Mouse (Mus musculus) layer of hippocampus, postnatal 36 days (tissue): ENCODE measurements around the gene Fcer2a. TPM values are rescaled to one million over a fixed set of nuclear protein-coding genes. Genes with fewer than 3 reads are reported as not detected.
A peak's percentile ranks its signal among the peaks of the same experiment; 100 is the strongest.

Source experiments
- DNase-seq, 2 experiments: peaks; one replicate each; pipeline ENCODE4 v3.0.0; 2022
- total RNA-seq, 2 experiments: library from RNA; stranded (reverse); gene quantifications; 2 replicates each; pipeline ENCODE4 v1.2.3; 2021

The Fcer2a gene
- not detected for total RNA-seq

DNA sequence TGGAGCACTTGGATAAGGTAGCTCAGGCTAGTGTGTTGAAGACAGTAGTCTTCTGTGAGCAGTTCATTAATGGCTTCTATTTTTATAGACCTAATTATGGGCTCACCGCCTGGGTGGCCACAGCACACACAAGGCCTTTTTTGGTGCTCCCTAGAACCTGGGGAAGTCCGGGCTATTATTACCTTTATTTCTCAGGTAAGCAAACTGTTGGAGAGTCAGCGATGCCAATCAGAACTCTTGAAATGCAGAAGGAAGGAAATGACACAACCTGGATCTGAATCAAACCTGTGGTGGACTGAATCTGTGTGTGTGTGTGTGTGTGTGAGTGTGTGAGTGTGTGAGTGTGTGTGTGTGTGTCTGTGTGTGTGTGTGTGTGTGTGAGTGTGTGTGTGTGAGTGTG lies at the start of gene Fcer2a:
Fcer2a (minus strand) TSS at position 55 of the 400 bp plus-strand sequence.
- DNase-seq = no peak

DNA sequence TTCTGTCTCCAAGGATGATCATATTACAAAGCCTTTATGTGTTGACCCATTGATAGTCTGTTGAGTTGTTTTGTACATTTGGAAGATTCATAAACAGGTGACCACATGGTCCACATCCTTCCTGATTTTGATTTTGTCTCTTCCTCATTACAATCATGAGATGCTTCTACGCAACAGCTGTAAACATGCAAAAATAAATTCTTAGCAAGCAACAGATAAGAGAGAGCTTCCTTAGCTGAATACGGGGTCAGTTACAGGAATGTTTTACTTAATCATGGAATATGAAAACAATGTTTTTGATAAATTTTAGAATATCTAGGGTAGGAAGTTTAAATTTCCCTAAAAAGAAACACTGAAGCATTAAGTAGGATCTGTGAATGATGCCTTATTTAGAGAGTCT lies 43.0 kb upstream of the Fcer2a start:
- DNase-seq = no peak

DNA sequence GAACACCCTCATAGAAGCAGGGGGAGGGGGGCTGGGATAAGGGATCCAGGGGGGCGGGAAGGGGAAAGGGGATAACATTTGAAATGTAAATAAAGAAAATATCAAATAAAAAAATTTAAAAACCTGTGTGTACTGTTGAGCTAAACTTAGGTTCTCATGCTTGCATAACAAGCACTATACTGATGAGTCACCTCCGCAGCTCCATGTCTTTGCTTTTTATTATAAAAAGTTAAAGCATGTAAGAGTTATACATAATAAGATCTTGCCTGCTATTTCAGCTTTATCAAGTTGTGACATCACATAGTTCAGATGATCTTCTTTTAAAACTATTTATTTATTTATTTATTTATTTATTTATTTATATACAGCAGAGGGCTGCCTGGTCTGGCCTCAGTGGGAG lies 41.6 kb upstream of the Fcer2a start:
- no peak for DNase-seq

DNA sequence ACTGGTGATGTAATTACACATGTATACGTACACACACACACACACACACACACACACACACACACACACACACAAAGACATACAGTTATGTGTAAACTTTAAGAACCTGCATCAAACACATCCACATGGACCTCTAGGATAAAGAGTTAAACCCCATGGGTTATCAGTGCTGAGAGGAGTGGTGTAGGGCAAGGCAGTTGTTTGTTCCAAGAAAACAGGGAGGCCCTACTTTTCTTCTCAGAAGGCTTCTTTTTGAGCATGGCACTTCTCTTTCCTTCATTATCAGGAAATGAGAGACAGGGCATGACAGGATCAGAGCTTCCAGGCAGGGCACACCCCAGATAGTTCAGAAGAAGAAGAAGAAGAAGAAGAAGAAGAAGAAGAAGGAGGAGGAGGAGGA lies 40.1 kb upstream of the Fcer2a start:
- no peak for DNase-seq

DNA sequence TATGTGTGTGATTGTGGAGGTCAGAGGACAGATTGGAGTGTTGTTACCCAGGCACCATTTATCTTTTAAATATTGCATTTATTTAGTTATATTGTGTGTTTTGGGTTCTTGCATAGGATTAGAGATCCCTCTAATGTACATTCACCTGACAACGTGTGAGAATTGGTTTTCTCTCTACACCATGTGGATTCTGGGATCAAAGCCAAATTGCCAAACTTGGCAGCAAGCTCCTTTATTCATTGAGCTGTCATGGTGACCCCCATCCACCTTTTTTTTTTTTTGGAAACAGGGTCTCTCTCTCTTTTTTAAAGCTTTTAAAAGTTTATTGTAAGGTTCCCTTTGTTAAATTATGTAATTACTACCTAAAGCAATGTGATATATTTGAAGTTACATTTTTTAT lies 27.1 kb upstream of the Fcer2a start:
- no peak for DNase-seq

DNA sequence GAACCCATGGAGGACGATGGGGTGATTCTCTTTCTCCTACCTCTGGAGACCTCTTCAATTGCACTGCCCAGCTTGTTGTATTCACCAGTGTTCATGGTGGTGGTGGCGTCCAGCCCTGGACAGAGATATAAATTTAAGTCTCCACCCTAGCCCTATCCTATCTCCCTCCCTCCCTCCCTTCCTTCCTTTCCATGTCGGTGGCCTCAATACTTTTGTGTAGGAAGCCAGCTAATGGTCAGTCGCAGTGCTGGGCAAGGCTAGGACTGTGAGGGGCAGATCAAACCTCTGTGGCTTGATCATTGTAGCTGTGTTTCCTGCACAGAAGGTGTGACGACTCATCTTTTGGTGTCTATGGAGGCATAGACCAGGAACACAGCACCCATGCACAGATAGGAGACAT lies 26.6 kb upstream of the Fcer2a start, which contains the start of gene Clec4g:
Clec4g (minus strand) TSS at position 101 of the 400 bp plus-strand sequence.
- no peak for DNase-seq

DNA sequence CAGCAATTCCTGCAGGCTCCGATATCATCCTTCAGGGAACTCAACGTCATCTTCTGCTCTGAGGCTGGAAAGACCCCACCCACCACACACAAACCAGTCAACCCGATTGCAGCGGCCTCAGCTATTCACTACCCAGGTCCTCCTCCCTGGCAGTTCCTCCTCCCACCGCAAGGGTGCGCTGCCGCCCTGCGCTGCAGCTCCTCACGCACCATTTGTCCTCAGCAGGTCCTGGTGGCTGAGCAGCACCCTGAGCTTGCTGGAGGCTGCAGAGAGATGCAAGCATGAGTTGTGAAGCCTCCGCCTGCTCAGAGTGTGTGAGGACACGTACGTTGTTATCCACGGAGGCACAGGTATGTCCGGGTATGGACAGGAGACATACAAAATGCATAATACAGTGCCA lies 24.6 kb upstream of the Fcer2a start:
- peak; percentile 36 to 41 for DNase-seq

DNA sequence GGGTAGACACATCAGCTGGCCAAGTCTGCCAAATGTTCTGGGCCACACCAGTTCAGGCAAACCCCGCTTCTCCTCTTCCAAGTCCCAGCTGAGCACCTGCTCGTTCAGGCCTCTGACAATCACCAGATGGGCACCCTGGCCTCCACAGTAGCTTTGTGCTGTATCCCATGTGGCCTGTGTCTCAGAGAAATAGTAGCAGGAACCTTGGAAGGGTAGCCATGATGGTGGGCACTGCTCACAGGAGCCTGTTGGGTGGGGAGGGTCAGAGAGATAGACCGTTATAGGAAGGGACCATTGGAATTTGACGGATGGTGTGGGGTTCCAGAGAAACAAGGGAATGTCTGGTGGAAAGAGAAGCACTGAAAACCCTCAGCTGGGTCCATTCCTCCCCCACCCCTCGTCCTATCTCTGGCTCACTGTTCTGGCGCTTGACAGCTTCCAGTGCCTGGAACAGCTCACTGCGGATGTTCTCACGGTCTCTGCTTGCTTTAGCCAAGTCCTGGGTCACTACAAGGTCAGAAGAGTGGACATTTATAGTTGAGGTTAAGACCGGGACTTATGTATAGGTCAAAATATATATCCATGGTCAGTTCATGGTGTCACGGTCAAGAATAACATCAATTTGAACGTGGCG lies 23.5 kb upstream of the Fcer2a start:
- no peak for DNase-seq

DNA sequence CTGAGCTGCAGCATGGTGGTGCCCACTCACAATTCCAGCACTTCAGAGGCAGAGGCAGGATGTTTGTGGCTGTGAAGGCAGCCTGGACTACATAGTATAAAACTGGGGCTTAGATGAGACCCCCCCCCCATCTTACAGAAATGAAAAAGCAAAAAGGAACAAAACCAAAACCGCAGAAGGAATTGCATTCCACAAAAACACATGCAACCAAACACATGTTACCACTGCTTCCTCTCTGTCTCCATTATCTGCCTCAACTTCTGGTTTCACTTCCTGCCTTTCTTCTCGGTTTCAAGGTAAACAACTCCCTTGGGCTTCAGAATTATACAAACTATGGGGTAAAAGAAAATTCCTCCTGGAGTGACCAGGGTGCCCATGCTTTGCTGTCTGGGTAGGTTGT lies 17.7 kb upstream of the Fcer2a start:
- DNase-seq = no peak

DNA sequence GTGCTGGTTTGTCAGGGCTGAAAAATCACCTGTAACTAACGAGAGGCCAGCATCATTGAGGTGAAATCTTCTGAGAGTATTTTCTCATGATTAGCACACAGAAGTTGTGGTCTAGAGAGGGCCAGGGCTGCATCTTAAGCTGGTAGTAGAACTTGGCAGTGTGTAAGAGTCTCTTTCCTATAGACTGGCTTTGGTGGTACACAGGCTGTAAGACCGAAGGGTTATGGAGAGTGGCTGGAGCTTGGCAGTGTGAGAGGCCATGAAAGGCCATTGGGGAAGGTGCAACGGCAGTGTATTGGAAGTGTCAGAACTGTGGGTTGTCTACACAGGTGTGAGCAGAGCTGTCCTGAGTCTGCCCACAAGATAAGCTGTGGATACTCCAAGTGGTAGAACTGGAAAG lies 16.3 kb upstream of the Fcer2a start:
- no peak for DNase-seq

DNA sequence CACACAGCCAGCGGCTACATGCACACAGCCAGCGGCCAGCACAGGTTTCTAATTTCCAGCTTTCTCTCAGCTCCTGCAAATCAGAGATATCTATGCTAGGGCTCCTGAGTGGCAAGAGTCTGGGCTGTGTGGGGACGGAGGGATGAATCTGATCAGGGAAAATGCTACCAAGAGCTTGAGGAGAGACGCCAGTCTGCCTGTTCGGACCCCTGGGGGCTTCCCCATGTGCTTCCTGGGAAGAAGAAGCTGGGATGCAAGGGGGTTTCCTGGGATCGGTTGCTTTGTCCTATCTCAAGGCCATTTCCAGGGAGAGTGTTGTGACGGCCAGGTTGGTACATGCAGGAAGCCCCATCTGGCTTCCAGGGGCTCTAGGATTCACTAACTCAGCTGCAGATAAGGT lies 13.6 kb upstream of the Fcer2a start:
- DNase-seq = no peak

DNA sequence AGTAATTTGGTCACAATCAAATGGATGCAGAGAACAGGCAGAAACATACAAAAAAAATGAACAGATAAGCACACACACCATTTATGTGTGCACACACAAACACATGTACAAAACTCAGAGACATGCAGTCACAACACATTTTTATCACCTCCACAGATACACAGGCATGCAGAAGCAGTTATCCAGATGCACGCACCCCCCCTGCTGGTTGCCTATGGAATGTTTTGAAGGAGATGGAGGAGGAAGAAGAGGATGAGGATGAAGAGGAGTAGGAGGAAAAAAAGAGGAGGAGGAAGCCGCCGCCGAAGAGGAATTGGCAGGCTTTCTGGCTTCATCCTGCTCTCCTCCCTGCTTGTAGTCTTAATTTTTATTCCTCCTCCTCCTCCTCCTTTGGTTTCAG lies 11.7 kb upstream of the Fcer2a start:
- peak in 1 of 2 experiments; percentile 27 for DNase-seq

DNA sequence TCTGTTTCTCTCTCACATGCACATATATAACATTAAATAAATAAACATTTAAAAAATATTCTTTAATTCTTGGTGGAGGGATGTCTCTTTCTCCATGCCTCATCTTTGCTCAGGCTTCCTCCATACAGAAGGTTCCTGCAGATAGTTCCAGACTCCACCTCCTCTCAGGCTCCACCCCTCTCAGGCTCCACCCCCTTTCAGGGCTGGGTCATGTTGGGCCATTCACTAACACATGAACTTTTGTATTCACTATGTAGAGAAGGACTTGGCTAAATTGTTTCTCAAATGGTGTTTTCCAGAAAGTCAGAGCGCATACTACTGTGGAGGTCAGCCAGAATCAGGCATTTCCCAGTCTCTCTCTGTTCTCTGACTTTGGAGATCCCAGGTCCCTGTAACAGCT lies 7.5 kb upstream of the Fcer2a start:
- no peak for DNase-seq

DNA sequence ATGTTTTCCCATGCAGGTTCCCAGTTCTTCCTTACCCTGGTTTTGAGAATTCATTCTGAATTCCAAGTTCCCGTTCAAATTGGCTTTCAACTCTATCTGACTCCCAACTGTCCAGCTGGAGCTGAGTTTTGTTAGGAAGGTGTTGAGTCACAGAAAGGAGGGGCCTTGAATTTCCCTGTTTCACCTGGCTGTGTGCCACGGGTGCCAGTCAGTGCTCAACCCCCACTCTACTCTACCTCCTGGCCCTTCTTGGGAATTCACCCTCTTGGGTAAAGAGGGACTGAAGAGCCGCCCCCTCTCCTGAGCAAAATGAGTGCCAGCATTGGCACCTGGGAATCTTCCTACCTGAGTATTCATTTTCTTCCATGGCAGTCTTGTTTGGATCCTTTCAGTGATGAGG lies 3.2 kb downstream of the Fcer2a start:
- DNase-seq = no peak

DNA sequence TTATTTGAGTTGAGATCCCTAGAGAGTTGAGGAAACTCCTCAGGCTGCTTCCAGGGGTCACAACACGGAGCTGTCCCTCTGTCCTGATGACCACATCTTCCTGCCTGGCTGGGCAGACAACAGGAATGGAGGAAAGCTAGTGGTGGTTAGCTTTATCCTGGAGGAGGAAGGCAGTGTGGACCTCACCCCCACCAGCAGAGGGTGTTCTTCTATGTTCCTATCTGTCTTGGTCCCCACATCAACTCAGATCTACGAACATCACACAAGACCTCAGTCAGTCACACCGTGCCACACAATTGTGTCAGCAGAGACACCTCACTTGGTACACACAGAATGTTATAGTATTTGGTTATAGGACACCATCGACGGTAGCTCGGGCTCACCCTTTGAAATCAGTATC lies 6.4 kb downstream of the Fcer2a start:
- DNase-seq = no peak

DNA sequence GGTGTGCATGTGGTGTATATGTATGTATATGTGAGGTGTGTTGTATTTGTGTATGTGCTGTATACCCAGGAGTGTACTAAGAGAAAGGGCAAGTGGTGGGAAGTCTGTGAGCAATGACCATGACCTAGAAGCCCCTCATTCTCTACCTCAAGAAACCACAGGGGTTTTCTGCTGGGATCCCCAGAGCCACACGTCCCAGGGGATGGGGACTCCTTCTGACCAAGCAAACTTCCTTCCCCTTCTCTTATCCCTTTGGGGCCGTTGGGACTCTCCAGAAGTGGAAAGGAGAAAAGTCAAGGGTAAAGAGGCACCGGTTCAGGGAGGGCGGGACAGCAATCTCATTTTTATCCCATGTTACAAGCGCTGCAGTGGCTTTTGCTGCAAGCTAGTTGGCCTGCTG lies 8.6 kb downstream of the Fcer2a start:
- DNase-seq = no peak

DNA sequence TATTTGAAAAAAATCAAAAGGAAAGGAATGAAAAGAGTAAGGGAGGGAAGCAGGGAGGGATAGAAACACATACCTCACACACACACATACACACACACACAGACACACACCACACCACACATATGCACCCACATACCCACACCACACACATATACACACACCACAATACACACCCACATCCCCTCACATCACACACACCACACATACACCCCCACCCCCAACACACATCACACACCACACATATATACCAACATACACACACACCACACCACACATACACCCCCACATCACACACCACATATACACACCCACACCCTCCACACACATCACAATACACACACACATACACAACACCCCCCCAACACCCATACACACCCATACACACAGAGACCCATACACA lies 9.4 kb downstream of the Fcer2a start:
- no peak for DNase-seq

DNA sequence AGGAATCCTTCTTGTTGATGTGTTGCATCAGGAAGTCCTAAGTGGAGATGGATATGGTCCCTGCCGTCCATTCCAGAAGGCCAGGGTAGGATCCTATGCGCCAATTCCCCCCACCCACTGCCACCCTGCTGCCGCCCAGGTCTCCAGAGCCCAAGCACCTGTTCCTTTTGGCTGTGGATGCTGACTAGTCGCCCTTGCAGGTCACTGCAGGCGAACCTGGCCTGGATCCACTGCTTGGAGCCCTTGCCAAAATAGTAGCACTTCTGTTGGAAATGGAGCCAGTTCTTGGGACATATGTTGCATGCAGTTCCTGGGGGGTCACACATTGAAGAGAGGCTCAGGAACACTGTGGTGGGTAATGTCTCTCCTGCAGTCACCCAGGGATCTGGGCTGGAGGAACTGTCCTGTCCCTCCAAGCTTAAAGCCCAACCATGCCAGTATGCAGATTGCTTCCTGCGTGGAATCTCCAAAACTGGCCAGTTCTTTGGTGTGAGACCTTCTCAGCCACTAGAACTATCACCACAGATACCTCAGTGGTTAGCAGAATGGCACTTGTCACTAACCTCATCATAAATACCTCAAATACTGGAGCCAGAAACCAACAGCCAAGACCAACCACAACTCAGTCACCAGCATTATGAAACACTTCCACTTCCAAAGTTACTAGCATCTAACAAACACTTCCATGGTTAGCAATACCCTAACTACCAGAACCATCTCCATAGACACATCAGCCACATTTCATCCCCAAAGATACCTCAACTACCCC lies 10.4 kb downstream of the Fcer2a start:
- DNase-seq = no peak

DNA sequence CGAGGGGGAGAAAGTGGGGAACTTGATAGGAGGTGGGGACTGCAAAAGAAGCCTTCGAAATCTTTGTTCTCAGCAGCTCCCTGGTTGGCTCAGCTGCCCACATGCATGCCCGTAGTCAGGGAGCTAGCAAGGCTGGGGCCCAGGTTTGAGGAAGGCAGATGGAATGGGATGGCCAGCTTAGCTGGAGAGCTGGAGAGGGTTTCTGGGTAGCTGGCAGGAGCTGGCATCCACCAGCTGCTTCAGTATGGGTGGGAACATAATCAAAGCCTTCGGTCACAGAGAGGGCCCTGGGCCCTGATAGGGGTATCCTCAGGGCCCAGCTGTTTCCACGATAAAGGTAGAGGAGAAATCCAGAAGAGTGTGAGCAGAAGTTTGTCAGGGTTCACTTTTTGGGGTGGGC lies 11.5 kb downstream of the Fcer2a start:
- DNase-seq = no peak

DNA sequence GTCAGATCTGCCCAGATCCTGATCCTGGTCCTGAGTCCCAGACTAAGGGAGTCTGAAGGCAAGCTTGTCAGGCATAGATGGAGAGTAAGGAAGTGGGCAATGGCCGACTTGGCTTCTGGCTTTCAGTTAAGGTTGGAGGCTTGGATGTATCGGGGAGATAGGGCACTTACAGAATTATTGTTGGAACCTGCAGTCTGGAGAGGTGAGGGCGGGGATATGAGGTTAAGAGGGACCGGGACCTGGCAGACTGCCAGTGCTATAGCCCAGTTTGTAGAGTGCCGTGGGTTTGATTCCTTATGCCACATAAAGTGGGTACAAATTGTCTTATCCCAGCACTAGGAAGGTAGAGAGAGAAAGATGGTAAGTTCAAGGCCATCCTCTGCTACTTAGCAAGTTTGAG lies 14.3 kb downstream of the Fcer2a start:
- no peak for DNase-seq

DNA sequence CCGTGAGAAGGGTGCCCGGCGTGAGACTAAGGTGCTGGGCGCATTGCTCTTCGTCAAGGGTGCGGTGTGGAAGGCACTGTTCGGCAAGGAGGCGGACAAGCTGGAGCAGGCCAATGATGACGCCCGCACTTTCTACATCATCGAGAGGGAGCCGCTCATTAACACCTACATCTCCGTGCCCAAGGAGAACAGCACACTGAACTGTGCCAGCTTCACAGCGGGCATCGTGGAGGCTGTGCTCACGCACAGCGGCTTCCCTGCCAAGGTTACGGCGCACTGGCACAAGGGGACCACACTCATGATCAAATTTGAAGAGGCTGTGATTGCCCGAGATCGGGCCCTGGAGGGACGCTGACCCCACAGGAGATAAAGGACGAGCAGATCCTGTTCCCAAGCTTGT lies 14.7 kb downstream of the Fcer2a start:
- no peak for DNase-seq

DNA sequence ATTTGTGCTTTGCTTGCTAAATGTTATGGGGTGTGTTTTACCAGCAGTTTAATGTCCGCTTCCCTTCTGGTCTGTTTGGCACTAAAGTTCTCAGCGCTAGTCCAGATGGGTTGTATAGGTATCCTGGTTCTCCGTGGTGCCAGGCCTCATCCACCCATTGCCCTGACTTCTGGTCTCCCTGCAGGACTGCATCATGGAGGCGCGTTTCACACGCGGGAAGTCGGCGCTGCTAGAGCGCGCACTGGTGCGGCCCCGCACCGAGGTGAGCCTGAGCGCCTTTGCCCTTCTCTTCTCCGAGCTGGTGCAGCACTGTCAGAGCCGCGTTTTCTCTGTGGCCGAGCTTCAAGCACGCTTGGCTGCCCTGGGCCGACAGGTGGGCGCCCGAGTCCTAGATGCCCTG lies 15.1 kb downstream of the Fcer2a start:
- DNase-seq = no peak

DNA sequence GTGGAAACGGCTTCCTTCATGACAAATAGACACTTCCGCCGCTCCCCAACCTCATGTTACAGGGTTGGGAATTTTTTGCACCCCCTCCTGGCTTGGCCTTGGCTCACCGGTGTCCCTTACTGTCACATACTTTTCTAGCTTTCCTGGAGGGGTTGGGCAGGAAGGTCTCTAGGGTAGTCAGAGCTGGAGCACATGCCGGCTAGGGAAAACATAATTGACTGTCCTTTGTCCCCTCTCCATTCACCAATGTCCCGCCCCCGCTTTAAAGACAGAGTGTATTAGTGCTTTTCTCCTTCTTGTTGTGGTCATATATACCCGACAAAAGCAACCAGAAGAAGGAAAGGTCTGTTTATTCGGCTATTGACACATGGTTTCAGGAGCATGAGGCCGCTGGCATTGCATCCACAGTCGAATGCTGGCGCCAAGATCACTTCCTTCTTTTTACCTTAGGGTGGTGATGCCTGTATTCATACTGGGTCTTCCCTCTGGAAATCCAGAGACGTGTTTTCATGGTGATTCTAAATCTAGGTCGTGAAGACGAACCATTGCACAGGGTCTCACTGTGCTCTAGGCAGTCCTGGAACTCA lies 16.9 kb downstream of the Fcer2a start:
- DNase-seq = no peak
